Comparison of ENCODE assay signal across 28 mouse cellular contexts in genomic region chr13:76823083-76823482, GRCm38 (mm10).
DNase-seq lines count a peak whose midpoint lies in the region; ATAC-seq lines count a peak whose summit lies in the region.
"Had no signal": no experiment of that assay in that cellular context is flagged by ENCODE, and none has a peak within 500 bp of the region (broad histone marks: within the 10 kb centered on the region; RNA-seq: fewer than 3 reads in every experiment).

No protein-coding gene starts in this region.

- WGBS in midbrain, embryonic 10.5 days = 46% methylated on average over 3 of the region's 3 CpGs
- 47% methylated on average over 3 of the region's 3 CpGs for WGBS in midbrain, embryonic 15.5 days
- 34% methylated on average over 3 of the region's 3 CpGs for WGBS in midbrain, embryonic 12.5 days
- WGBS in midbrain, embryonic 16.5 days = 39% methylated on average over 3 of the region's 3 CpGs
- 57% methylated on average over 3 of the region's 3 CpGs for WGBS in intestine, embryonic 16.5 days

- peaks cover 41% of the 10 kb centered on the region for H3K27me3 ChIP-seq in midbrain, embryonic 10.5 days (ENCODE audit: low read depth, poor library complexity, severe bottlenecking)
- H3K27me3 ChIP-seq in midbrain, embryonic 15.5 days (replicated peaks) = peaks cover 4% of the 10 kb centered on the region; the same call in 1 of the 2 replicates
- H3K27me3 ChIP-seq in midbrain, embryonic 12.5 days = peaks cover 14% of the 10 kb centered on the region
- H3K27me3 ChIP-seq in midbrain, embryonic 16.5 days (ENCODE audit: control insufficient read depth, insufficient read depth, low read depth, low read length) = no peaks in the 10 kb centered on the region
- H3K27me3 ChIP-seq in intestine, embryonic 16.5 days (replicated peaks; ENCODE audit: control insufficient read depth, insufficient read depth, low read length) = no peaks in the 10 kb centered on the region
- H3K27me3 ChIP-seq: embryonic facial prominence, embryonic 13.5 days; embryonic facial prominence, embryonic 15.5 days; forebrain, embryonic 12.5 days had no signal

- ATAC-seq in midbrain, embryonic 15.5 days (replicated peaks) = no peak
- ATAC-seq in midbrain, embryonic 12.5 days (ENCODE audit: low FRiP score, low read depth) = no peak
- ATAC-seq in midbrain, embryonic 16.5 days = no peak
- ATAC-seq in intestine, embryonic 16.5 days = no peak
- ATAC-seq: activated CD4-positive, CD25-positive, alpha-beta regulatory T cell, adult 4 months; forebrain, embryonic 14.5 days; forebrain, embryonic 16.5 days; Patski had no signal

- no peak overlapping the region for H3K4me2 ChIP-seq in midbrain, embryonic 15.5 days
- H3K4me2 ChIP-seq in midbrain, embryonic 12.5 days (replicated peaks) = no peak overlapping the region
- H3K4me2 ChIP-seq in midbrain, embryonic 16.5 days (ENCODE audit: low read length) = no peak overlapping the region
- H3K4me2 ChIP-seq in intestine, embryonic 16.5 days (ENCODE audit: low read depth, low read length) = no peak overlapping the region
- H3K4me2 ChIP-seq: embryonic facial prominence, embryonic 13.5 days; embryonic facial prominence, embryonic 15.5 days; forebrain, embryonic 12.5 days had no signal

- no peaks in the 10 kb centered on the region for H3K9me3 ChIP-seq in midbrain, embryonic 10.5 days (replicated peaks)
- H3K9me3 ChIP-seq in midbrain, embryonic 15.5 days = no peaks in the 10 kb centered on the region
- no peaks in the 10 kb centered on the region for H3K9me3 ChIP-seq in midbrain, embryonic 12.5 days
- H3K9me3 ChIP-seq in midbrain, embryonic 16.5 days (replicated peaks; ENCODE audit: control insufficient read depth, low read length, poor library complexity, severe bottlenecking) = no peaks in the 10 kb centered on the region
- no peaks in the 10 kb centered on the region for H3K9me3 ChIP-seq in intestine, embryonic 16.5 days (ENCODE audit: control insufficient read depth, low read length)
- H3K9me3 ChIP-seq: embryonic facial prominence, embryonic 13.5 days; embryonic facial prominence, embryonic 15.5 days; forebrain, embryonic 10.5 days; forebrain, embryonic 12.5 days; G1E had no signal

- H3K4me3 ChIP-seq in midbrain, embryonic 10.5 days = no peak overlapping the region
- no peak overlapping the region for H3K4me3 ChIP-seq in midbrain, embryonic 15.5 days
- no peak overlapping the region for H3K4me3 ChIP-seq in midbrain, embryonic 12.5 days
- H3K4me3 ChIP-seq in midbrain, embryonic 16.5 days (ENCODE audit: low read depth, low read length) = no peak overlapping the region
- no peak overlapping the region for H3K4me3 ChIP-seq in intestine, embryonic 16.5 days (ENCODE audit: low read length)
- H3K4me3 ChIP-seq: embryonic facial prominence, embryonic 13.5 days; embryonic facial prominence, embryonic 15.5 days; erythroblast, embryonic 14.5 days; forebrain, embryonic 10.5 days; forebrain, embryonic 12.5 days had no signal

- no peak overlapping the region for H3K9ac ChIP-seq in midbrain, embryonic 15.5 days
- no peak overlapping the region for H3K9ac ChIP-seq in midbrain, embryonic 12.5 days (replicated peaks)
- no peak overlapping the region for H3K9ac ChIP-seq in midbrain, embryonic 16.5 days (ENCODE audit: low read depth, low read length)
- no peak overlapping the region for H3K9ac ChIP-seq in intestine, embryonic 16.5 days (ENCODE audit: low read depth, low read length)
- H3K9ac ChIP-seq: embryonic facial prominence, embryonic 13.5 days; embryonic facial prominence, embryonic 15.5 days; forebrain, embryonic 12.5 days had no signal

- H3K36me3 ChIP-seq in midbrain, embryonic 10.5 days = no peaks in the 10 kb centered on the region
- H3K36me3 ChIP-seq in midbrain, embryonic 15.5 days (replicated peaks) = no peaks in the 10 kb centered on the region
- no peaks in the 10 kb centered on the region for H3K36me3 ChIP-seq in midbrain, embryonic 12.5 days
- no peaks in the 10 kb centered on the region for H3K36me3 ChIP-seq in midbrain, embryonic 16.5 days (ENCODE audit: control insufficient read depth, insufficient read depth, low read length)
- H3K36me3 ChIP-seq in intestine, embryonic 16.5 days (ENCODE audit: control insufficient read depth, insufficient read depth, low read length) = no peaks in the 10 kb centered on the region
- H3K36me3 ChIP-seq: embryonic facial prominence, embryonic 13.5 days; embryonic facial prominence, embryonic 15.5 days; forebrain, embryonic 10.5 days; forebrain, embryonic 12.5 days; G1E had no signal

- no peak for DNase-seq in midbrain, embryonic 10.5 days (ENCODE audit: low spot score)
- peak; percentile 20 for DNase-seq in brain, adult 2 months (ENCODE audit: low read depth, low spot score)
- DNase-seq in retina, postnatal 1 day = peak; percentile 56
- DNase-seq in frontal cortex, adult 2 months (ENCODE audit: extremely low spot score in 1 of 2, low spot score in 1 of 2) = no peak
- DNase-seq: adrenal gland, adult 8-10 months; adrenal gland, postnatal 14 days; adrenal gland, postnatal 36 days; cerebellum, adult 11 months; cerebellum, adult 18-20 months; cerebellum, adult 8-10 months; cerebellum, adult 9-11 months; cerebellum, postnatal 14 days; cerebellum, postnatal 36 days; embryo, embryonic 11 days had no signal

- 0 out of 2 replicates have a peak overlapping the region, but pooled peaks have one; percentile 24 for H3K27ac ChIP-seq in midbrain, embryonic 10.5 days (replicated peaks)
- H3K27ac ChIP-seq in midbrain, embryonic 15.5 days = no peak overlapping the region
- 0 out of 2 replicates have a peak overlapping the region, but pooled peaks have one; percentile 26 for H3K27ac ChIP-seq in midbrain, embryonic 12.5 days (replicated peaks)
- H3K27ac ChIP-seq in midbrain, embryonic 16.5 days (ENCODE audit: low read length) = no peak overlapping the region
- no peak overlapping the region for H3K27ac ChIP-seq in intestine, embryonic 16.5 days (ENCODE audit: low read length)
- H3K27ac ChIP-seq: embryonic facial prominence, embryonic 13.5 days; embryonic facial prominence, embryonic 15.5 days; forebrain, embryonic 10.5 days; forebrain, embryonic 12.5 days had no signal

- H3K4me1 ChIP-seq in midbrain, embryonic 10.5 days = peaks cover 47% of the 10 kb centered on the region
- no peaks in the 10 kb centered on the region for H3K4me1 ChIP-seq in midbrain, embryonic 15.5 days
- H3K4me1 ChIP-seq in midbrain, embryonic 12.5 days = peaks cover 6% of the 10 kb centered on the region
- no peaks in the 10 kb centered on the region for H3K4me1 ChIP-seq in midbrain, embryonic 16.5 days (ENCODE audit: control insufficient read depth, insufficient read depth, low read length)
- H3K4me1 ChIP-seq in intestine, embryonic 16.5 days (ENCODE audit: control insufficient read depth, insufficient read depth, low read length) = no peaks in the 10 kb centered on the region
- H3K4me1 ChIP-seq: embryonic facial prominence, embryonic 13.5 days; embryonic facial prominence, embryonic 15.5 days had no signal

Comparison
In these comparisons a context has a peak if more than half of its experiments do, and no peak if none do; other contexts are left out.
1. H3K27ac ChIP-seq: peak in midbrain, embryonic 10.5 days (single experiment) and midbrain, embryonic 12.5 days (single experiment); none in midbrain, embryonic 15.5 days (single experiment), midbrain, embryonic 16.5 days (single experiment) and intestine, embryonic 16.5 days (single experiment).
2. DNase-seq: peak in brain, adult 2 months (single experiment) and retina, postnatal 1 day (single experiment); none in midbrain, embryonic 10.5 days (single experiment) and frontal cortex, adult 2 months (0 of 2).